Mouse (Mus musculus) kidney, postnatal 10 days (tissue): ENCODE measurements around the gene Sos2.

Source experiments
- DNase-seq: peaks from one replicate; pipeline ENCODE4 v3.0.0; 2021; ENCODE audit warnings: mixed read lengths

Gene Sos2

GRCm38 (mm10) chr12:69681566-69682061, at the start of gene Sos2:
Gene Sos2, minus strand, starts transcription at chr12:69681852.
- DNase-seq: peak; percentile 80

- DNase-seq: no peak
These were observed 48.7 kb upstream of the Sos2 start for GRCm38 (mm10) chr12:69730306-69730705.

GRCm38 (mm10) chr12:69729246-69729645, 47.6 kb upstream of the Sos2 start:
- no peak for DNase-seq

- peak; percentile 99 for DNase-seq
These were observed 43.2 kb upstream of the Sos2 start, which contains the start of the genes L2hgdh and Atp5s for GRCm38 (mm10) chr12:69724711-69725460. Gene L2hgdh, minus strand, starts transcription at chr12:69724873. Gene Atp5s, plus strand, starts transcription at chr12:69724950.

- no peak for DNase-seq
These were observed 42.5 kb upstream of the Sos2 start for GRCm38 (mm10) chr12:69724018-69724710.

- DNase-seq: no peak
These were observed 41.7 kb upstream of the Sos2 start for GRCm38 (mm10) chr12:69723376-69723775.

GRCm38 (mm10) chr12:69722857-69723256, 41.2 kb upstream of the Sos2 start:
- no peak for DNase-seq

GRCm38 (mm10) chr12:69713628-69714027, 32.0 kb upstream of the Sos2 start:
- DNase-seq: no peak

- no peak for DNase-seq
These were observed 23.3 kb upstream of the Sos2 start for GRCm38 (mm10) chr12:69704799-69705458.

- no peak for DNase-seq
These were observed 16.7 kb upstream of the Sos2 start for GRCm38 (mm10) chr12:69698352-69698751.

GRCm38 (mm10) chr12:69696746-69697145, 15.1 kb upstream of the Sos2 start:
- DNase-seq: peak; percentile 67

GRCm38 (mm10) chr12:69693471-69693870, 11.8 kb upstream of the Sos2 start:
- DNase-seq: no peak

- DNase-seq: no peak
These were observed 9.1 kb upstream of the Sos2 start for GRCm38 (mm10) chr12:69690714-69691113.

- no peak for DNase-seq
These were observed 7.4 kb upstream of the Sos2 start for GRCm38 (mm10) chr12:69689094-69689493.

- peak; percentile 71 for DNase-seq
These were observed 6.7 kb upstream of the Sos2 start for GRCm38 (mm10) chr12:69688368-69688767.

- peak; percentile 86 for DNase-seq
These were observed 1.9 kb upstream of the Sos2 start for GRCm38 (mm10) chr12:69683537-69683936.

GRCm38 (mm10) chr12:69682788-69683419, 1.3 kb upstream of the Sos2 start:
- DNase-seq: no peak

- DNase-seq: peak; percentile 92
These were observed 574 bp upstream of the Sos2 start for GRCm38 (mm10) chr12:69682065-69682787.

GRCm38 (mm10) chr12:69680635-69681565, 752 bp downstream of the Sos2 start:
- peak; percentile 58 for DNase-seq

GRCm38 (mm10) chr12:69676157-69676556, 5.5 kb downstream of the Sos2 start:
- no peak for DNase-seq
